Mouse (Mus musculus) A20 (cell line): ENCODE results near the gene Gdf1.

Experiments
- DNase-seq: peaks from one replicate; pipeline ENCODE4 v3.0.0-alpha.2; 2011; ENCODE audit warnings: low read depth, low spot score

Gdf1 gene

DNA sequence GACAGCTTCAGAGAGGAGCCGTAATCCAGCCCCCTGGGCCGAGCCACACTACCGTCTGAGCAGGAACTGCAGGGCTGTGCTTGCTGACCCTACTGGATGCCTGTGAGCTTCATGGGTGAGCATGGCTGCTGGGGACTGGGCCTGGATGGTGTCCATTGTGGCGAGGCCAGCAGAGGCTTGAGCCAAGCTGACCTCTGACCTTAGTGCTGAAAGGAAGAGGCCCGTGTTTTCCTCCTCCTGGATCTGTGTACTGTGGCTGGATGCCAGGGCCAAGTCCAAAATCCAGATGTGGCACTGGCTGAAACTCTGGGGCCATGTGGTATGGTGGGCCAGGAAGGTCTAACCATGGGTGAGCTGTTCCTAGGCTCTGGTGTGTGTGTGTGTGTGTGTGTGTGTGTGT is 34.4 kb downstream of the Gdf1 start:
- no peak for DNase-seq

DNA sequence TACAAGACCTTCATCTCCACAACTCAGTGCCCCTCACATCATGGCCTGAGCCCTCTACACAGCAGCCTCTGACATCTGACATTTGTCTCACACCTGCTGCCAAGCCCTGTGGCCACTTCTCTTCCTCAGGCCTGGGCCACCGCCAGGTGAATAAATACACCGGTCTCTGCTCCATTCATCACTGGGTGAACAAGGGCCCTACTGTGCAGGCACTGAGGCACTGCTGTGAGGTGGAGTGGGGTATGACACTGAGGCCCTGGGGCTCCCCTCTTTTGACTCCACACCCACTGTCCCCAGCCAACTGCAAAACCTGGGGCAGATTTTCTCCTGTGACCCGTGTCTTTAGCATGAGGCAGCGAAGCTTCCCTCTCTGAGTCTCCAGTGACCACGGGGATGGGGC is 37.0 kb downstream of the Gdf1 start:
- no peak for DNase-seq

- DNase-seq = no peak
Measured at GRCm38 (mm10) chr8:70370476-70370875, 40.9 kb downstream of the Gdf1 start.

DNA sequence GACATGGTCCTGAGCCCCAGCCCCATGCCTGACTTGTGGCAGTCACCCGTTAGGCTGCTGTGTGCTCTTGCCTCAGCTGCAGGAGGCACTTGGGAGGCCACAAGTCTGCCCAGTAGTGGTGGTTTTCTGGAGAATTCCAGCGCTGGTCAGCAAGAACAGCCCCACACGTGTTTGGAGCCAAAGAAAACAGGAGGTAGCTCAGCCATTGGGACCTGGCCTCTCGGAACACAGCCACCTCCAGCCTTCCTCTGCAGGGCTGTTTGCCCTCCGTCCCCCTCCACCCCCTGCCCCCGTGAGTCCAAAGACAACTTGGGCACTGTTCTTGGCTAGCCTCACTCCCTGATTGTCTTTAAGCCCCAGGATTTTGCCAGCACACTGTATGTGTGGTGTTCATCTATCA is 42.3 kb downstream of the Gdf1 start:
- DNase-seq = no peak

DNA sequence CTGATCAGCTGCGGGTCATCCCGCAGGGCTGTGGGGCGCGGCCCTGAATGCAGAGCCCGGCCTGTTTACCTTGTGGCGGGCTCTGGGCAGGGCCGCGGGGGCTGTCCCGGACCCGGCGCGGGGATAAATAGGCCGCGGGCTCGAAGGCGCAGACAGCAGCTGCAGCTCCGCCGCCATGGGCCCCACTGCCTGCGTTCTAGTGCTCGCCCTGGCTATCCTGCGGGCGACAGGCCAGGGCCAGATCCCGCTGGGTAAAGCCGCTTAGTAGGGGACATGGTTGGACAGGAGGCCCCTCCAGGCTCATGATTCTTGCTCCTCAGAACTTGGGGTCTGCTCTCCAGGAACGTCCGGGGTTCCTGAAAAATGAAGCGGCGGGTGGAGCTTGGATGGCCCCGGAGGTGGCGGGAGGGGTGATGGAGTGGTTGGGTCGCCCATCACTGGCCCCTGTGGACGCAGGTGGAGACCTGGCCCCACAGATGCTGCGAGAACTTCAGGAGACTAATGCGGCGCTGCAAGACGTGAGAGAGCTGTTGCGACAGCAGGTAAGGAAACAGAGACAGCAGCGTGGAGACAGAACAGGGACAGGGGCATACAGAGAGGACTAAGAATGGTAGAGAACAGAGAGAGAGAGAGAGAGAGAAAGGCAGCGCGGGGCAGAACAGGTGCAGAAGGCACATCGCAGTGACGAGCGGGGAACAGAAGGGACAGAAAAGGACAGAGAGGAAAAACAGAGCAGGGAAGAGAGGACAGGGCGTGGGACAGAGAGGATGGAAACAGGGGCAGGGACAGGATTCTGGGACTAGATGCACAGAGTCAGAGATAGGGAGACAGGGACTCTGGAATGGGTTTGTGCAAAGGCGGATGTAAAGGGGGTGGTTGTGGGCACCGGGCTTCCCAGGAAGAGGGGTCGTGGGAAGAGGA is 44.0 kb downstream of the Gdf1 start, which contains the start of gene Comp:
Gene Comp, plus strand, starts transcription at position 162 of the 921 bp plus-strand sequence.
- no peak for DNase-seq

DNA sequence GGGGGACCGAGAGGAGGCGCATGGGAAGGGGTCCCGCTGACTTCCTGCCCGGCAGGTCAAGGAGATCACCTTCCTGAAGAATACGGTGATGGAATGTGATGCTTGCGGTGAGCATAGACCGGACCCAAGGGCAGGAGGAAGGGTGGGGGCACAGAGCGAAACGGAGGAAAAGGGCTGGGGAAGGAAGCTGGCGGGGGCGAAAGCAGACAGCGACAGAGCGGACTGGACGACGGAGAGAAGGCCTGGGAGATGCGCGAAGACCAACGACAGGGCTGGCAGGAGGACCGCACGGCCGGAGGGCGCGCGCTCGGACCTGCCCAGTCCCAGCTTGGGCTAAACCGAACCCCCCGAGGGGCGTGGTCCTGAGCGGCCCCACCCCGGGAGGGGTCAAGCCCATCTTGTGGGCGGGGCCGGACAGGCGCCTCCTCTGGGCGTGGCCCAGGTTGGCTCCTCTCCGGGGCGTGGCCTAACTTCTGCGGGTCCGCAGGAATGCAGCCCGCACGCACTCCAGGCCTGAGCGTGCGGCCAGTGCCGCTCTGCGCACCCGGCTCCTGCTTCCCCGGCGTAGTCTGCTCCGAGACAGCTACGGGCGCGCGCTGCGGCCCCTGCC is 44.8 kb downstream of the Gdf1 start:
- no peak for DNase-seq

DNA sequence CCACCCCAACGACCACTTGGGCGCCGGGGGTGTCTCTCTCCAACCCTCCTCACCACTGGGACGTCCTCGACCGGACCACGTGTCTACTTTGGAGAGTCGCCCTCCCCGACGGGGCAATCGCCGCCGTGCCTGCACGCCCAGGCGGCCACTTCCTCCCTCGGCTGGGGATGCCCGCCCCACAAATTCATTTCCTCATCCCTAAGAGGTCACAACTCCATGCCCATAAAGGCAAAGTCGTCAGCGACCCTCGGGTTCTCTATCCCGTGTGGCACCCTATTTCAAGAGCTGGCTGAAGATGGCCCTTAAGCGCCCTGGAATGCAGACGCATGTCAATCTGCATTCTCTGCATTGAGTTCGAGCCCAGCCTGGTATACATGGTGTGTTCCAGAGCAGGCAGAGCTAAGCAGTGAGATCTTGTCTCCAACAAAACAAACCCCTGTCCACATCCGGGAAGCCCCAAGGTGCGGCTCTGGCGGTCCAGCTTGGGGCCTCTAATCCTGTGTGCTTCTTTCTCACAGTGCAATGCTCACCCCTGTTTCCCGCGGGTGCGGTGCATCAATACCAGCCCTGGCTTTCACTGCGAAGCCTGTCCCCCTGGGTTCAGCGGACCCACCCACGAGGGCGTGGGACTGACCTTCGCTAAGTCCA is 45.7 kb downstream of the Gdf1 start:
- no peak for DNase-seq

DNA sequence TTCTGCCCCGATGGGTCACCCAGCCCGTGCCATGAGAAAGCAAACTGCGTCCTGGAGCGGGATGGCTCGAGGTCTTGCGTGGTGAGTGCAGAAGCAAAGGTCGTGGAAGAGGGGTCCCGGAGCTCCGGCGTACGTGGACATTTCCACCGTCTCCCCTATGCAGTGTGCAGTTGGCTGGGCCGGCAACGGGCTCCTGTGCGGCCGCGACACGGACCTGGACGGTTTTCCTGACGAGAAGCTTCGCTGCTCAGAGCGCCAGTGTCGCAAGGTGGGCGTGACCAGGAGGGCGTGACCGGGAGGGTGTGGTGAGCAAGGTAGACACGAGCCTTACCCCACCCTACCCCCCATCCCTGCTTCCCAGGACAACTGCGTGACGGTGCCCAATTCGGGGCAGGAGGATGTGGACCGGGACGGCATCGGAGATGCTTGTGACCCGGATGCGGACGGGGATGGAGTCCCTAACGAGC is 46.7 kb downstream of the Gdf1 start:
- no peak for DNase-seq

DNA sequence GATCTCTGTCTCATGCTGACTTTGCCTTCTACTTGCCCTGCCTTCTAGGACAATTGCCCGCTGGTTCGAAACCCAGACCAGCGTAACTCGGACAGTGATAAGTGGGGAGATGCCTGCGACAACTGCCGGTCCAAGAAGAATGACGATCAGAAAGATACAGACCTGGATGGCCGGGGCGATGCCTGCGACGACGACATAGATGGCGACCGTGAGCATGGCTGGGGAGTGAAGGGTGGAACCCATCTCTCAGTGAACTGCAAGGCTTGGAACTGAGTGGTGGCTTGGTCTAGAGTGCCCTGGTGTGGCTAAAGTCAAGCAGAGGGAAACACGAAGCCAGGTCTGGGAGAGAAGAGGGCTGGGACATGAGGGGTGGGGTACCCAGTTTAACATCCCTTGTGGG is 47.4 kb downstream of the Gdf1 start:
- DNase-seq = no peak

- DNase-seq = no peak
Measured at GRCm38 (mm10) chr8:70380069-70380468, 50.5 kb downstream of the Gdf1 start.
